Mouse (Mus musculus) spleen, postnatal 36 days (tissue): ENCODE data around the gene Psmc5.

Experiments
- DNase-seq, 2 experiments: peaks; one replicate each; pipeline ENCODE4 v3.0.0; 2022; ENCODE audit warnings: low spot score in 2 of 2, mixed read lengths in 1 of 2

Psmc5 gene

GRCm38 (mm10) chr11:106306065-106306385, 50.1 kb downstream of the Psmc5 start:
- DNase-seq: no peak

DNA sequence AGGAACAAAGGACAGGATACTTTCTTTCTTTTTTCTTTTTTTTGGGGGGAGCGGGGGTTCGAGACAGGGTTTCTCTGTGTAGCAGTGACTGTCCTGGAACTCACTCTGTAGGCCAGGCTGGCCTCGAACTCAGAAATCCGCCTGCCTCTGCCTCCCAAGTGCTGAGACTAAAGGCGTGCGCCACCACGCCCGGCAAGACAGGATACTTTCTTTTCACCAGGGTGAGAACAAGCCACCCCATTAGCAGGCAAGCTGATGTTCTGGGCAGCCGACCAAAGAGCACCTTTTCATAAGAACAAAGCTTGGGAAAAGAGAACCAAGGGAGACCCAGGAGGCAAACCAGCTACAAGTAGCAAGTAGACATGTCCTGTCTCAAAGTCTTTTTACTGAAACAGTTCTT, 50.8 kb downstream of the Psmc5 start:
- DNase-seq: no peak

GRCm38 (mm10) chr11:106307432-106307831, 51.5 kb downstream of the Psmc5 start:
- DNase-seq: no peak

- DNase-seq: peak; percentile 95
Observed at GRCm38 (mm10) chr11:106308162-106308561, 52.2 kb downstream of the Psmc5 start.

GRCm38 (mm10) chr11:106310123-106310522, 54.2 kb downstream of the Psmc5 start:
- peak; percentile 91 to 93 for DNase-seq
